Mouse (Mus musculus) erythroblast, adult 5-6 weeks (primary cell): ENCODE measurements around the gene Lipc. TPM values are rescaled to one million over a fixed set of nuclear protein-coding genes. Genes with fewer than 3 reads are reported as not detected.

Experiments
- ATAC-seq: replicated peaks from 2 replicates; pipeline ENCODE4 v1.8.0; 2016; ENCODE audit warnings: moderate number of reproducible peaks, mild to moderate bottlenecking, moderate TSS enrichment, inconsistent platforms; ENCODE audit not compliant: poor library complexity, low FRiP score, severe bottlenecking
- total RNA-seq, 2 experiments: library from RNA; stranded (forward) in 1 of 2; stranded (reverse) in 1 of 2; fragments of 150-400 nt in 1 of 2; fragments of 200-764, 138-1000 nt in 1 of 2; gene quantifications; 2 replicates each; pipeline versions ENCODE4 v1.2.3 to v1.2.4; 2015 to 2017; ENCODE audit warnings: low replicate concordance in 2 of 2

The Lipc gene
- total RNA-seq, 2 experiments from 2014 or later, result not detected

GRCm38 (mm10) chr9:70921132-70921531 is 30.9 kb downstream of the Lipc start:
- no peak for ATAC-seq

GRCm38 (mm10) chr9:70919271-70919670 is 32.8 kb downstream of the Lipc start:
- ATAC-seq, result no peak

- no peak for ATAC-seq
Observed at GRCm38 (mm10) chr9:70916516-70916915, 35.5 kb downstream of the Lipc start.

GRCm38 (mm10) chr9:70915356-70915685 is 36.7 kb downstream of the Lipc start:
- peak; percentile 15 for ATAC-seq

GRCm38 (mm10) chr9:70914659-70915355 is 37.2 kb downstream of the Lipc start:
- peak; percentile 86 for ATAC-seq

GRCm38 (mm10) chr9:70911163-70911562 is 40.9 kb downstream of the Lipc start:
- no peak for ATAC-seq

- no peak for ATAC-seq
Observed at GRCm38 (mm10) chr9:70910351-70910750, 41.7 kb downstream of the Lipc start.

GRCm38 (mm10) chr9:70902821-70903730 is 49.0 kb downstream of the Lipc start:
- ATAC-seq, result peak; percentile 44

GRCm38 (mm10) chr9:70894201-70894600 is 57.8 kb downstream of the Lipc start:
- ATAC-seq, result no peak

GRCm38 (mm10) chr9:70893526-70893925 is 58.5 kb downstream of the Lipc start:
- no peak for ATAC-seq

GRCm38 (mm10) chr9:70892627-70893026 is 59.4 kb downstream of the Lipc start:
- peak; percentile 83 for ATAC-seq

GRCm38 (mm10) chr9:70891431-70892133 is 60.4 kb downstream of the Lipc start:
- peak; percentile 56 for ATAC-seq

- ATAC-seq, result no peak
Observed at GRCm38 (mm10) chr9:70890736-70891135, 61.3 kb downstream of the Lipc start.

- ATAC-seq, result no peak
Observed at GRCm38 (mm10) chr9:70888969-70889368, 63.1 kb downstream of the Lipc start.

- ATAC-seq, result no peak
Observed at GRCm38 (mm10) chr9:70888556-70888955, 63.5 kb downstream of the Lipc start.

- 0 out of 2 replicates have a peak, but pooled peaks have one; percentile 34 for ATAC-seq
Observed at GRCm38 (mm10) chr9:70881982-70882381, 70.0 kb downstream of the Lipc start.

- no peak for ATAC-seq
Observed at GRCm38 (mm10) chr9:70878823-70879222, 73.2 kb downstream of the Lipc start.

- no peak for ATAC-seq
Observed at GRCm38 (mm10) chr9:70878157-70878556, 73.9 kb downstream of the Lipc start.

- ATAC-seq, result no peak
Observed at GRCm38 (mm10) chr9:70875490-70875889, 76.5 kb downstream of the Lipc start.

GRCm38 (mm10) chr9:70875059-70875458 is 77.0 kb downstream of the Lipc start:
- no peak for ATAC-seq
